Mouse (Mus musculus) embryonic stem cell, embryonic (primary cell): ENCODE measurements around the gene Acap3.

ENCODE experiments used
- CTCF ChIA-PET, 4 experiments: fragments of 300-600 bp in 2 of 4; fragments of 350-600 bp in 2 of 4; sonication (Branson Sonifier 250); formaldehyde crosslinking; loops; one replicate each; lab custom pipeline; 2022; ENCODE audit warnings: inconsistent platforms in 2 of 4; lab: Charles Lee
- POLR2A ChIA-PET, 4 experiments: fragments of 300-600 bp in 2 of 4; fragments of 350-600 bp in 2 of 4; sonication (Branson Sonifier 250); formaldehyde crosslinking; loops; one replicate each; lab custom pipeline; 2022; ENCODE audit warnings: antibody characterized with exemption in 4 of 4, inconsistent platforms in 1 of 4; lab: Charles Lee

The Acap3 gene

DNA sequence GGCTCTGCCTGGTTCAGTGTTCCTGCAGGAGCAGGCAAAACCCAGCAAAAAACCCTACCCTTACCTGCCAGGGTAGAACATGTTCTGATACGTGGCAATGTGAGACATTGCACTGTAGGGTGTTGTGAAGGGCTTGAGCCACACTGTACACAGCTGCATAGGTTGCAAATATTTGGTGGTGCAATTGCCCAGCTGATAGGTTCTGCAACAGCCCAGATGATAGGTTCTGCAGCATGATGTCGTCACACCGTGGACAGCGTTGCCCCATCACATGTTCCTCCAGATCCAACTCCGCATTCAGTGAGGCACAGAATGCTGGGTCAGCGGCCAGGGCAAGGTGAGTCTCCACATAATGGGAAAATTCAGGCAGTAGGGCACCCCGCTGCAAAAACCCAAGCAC, 29.8 kb upstream of the Acap3 start:
- ChIA-PET POLR2A (interaction anchor here in 2 of 4 experiments (0.6 to 1.7 kb wide), 3 partner anchors 8 to 58 kb away, joined by 3 read pairs; no protein-coding TSS in a partner anchor), CTCF (no interaction called here)

DNA sequence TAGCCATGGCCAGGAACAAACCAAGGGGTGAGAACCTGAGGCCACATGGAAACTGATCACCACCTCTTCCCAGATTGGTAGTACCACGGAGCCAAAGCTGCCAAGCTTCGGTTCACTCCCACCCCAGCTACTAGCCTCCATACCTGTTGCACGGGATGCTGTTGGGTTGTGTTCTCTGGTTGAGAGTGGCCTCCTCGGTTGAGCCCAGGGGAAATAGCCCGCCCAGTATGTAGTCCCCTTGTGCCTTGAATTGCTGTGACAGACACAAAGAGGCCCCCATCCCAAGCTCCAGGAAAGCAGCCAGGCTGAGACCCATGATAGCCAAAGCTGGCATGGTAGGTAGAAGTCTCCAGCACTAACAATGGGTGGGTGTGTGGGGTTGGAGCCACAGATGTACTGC, 28.6 kb upstream of the Acap3 start, which contains the start of gene Tas1r3:
Gene Tas1r3 (minus strand): TSS at position 362 of the 400 bp plus-strand sequence.
- ChIA-PET POLR2A (interaction anchor here in 1 of 4 experiments (1.2 to 3.6 kb wide), 2 partner anchors 23 kb away, joined by 6 to 14 read pairs; partner anchors contain the start of gene Mxra8), CTCF (interaction anchor here in 1 of 4 experiments (0.8 kb wide), 1 partner anchor 92 kb away, joined by 3 read pairs; no protein-coding TSS in a partner anchor)

DNA sequence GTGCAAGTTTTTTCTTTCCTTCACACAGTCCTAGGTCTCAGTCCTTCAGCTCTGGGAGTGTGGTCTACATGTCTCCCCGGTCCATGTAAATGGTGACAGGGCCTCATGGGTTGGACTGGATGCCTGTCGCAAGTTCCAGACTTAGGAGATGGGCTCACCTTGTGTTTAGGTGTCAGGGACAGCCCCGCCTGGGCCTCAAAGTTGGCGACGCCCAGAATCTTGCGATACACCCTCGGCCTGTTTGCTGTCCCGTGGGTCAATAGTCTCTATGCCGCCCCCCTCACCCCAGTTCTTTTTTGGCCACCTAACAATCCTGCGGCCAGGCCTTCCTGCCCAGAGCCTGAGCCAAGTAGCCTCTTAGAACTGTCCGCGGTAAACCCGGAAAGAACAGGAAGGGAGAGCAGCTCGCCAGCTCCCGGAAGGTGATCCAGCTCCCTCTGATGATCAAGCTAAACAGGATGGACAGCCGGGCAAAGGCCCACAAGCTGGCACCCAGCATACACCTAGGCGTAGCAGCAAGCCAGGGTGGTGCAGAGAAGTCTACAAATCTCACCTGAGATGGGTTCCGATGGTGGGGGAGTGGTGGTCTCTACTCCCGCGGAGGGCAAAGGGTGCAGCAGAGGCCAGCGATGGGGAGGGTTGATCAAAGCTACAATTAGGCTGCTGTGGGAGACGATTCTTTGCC, 22.9 kb upstream of the Acap3 start:
- ChIA-PET CTCF (interaction anchor here in 2 of 4 experiments (0.5 to 1.7 kb wide), 7 partner anchors 10 to 100 kb away, joined by 3 to 7 read pairs (median 4); no protein-coding TSS in a partner anchor), POLR2A (interaction anchor here in 3 of 4 experiments (0.6 to 3.3 kb wide), 38 partner anchors 8 to 241 kb away, joined by 3 to 16 read pairs (median 4); partner anchors contain the start of genes Ube2j2 (in 2 of the 3), 9430015G10Rik (in 1 of the 3), Acap3 (in 1 of the 3) and Atad3a (in 1 of the 3))

DNA sequence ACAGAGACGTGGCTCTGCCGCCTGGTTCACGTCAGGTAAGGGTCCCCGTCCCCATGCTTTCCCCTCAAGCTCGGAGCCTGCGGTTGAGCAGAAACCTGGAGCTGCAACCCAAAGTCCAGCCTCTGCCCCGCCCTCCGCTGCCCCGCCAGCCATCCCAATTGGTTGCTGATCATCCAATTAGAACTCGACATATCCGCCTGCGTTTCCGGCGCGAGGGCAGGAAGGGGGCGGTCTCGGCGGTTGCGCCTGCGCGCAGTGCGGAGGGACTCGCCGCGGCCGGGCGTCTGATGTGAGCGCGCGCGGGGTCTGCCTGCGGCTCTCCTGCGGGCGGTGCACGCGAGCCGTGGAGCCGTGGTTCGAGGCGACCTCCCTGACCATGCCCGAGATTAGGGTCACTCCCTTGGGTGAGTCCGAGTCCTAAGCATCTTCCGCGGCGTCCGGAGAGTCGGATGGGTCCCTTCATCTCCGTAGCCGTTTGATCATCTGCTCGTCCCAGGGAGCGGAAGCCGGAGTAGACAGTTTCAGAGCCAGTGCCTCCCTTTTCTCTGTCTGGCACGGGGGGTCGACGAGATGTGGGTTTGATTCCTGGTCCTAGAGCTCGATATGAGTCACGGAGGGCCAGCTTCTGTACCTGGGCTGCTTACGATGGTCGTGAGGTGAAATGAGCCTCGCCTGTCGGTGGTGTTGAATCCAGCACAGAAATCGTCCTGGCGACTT, 22.1 kb upstream of the Acap3 start, which contains the start of the genes Cptp and Ints11:
Gene Cptp (minus strand): TSS at position 124 of the 717 bp plus-strand sequence.
Gene Ints11 (plus strand): TSS at position 230 of the 717 bp plus-strand sequence.
- ChIA-PET CTCF (interaction anchor here in 2 of 4 experiments (0.5 to 1.7 kb wide), 7 partner anchors 10 to 99 kb away, joined by 3 to 7 read pairs (median 4); no protein-coding TSS in a partner anchor), POLR2A (interaction anchor here (0.6 to 3.3 kb wide), 44 partner anchors 8 to 332 kb away, joined by 3 to 16 read pairs (median 4); partner anchors contain the start of genes 9430015G10Rik (in 1 of the 4), Acap3 (in 1 of the 4), Atad3a (in 1 of the 4) and Ccnl2 (in 1 of the 4))

DNA sequence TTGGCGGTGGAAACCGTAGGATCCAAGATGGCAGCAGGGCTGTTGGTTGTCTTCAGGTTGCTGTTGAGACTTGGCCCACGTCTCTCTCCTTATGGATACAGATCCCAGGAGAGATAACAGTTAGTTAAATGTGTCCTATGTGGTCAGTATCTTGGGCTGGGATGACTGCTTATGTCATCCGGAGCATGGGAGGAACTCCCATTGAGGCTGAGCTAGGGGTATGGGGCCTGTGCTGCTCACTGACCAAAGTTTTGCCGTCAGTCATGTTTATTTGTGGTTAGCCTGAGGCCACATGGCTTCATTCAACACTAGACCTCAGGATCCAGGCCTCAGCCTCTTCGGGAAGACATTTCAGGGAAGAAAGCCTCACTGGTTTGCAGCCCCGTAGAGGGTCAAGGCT, 20.2 kb upstream of the Acap3 start:
- ChIA-PET POLR2A (interaction anchor here in 2 of 4 experiments (1.1 to 3.3 kb wide), 3 partner anchors 12 to 23 kb away, joined by 3 to 10 read pairs (median 4); no protein-coding TSS in a partner anchor), CTCF (interaction anchor here in 1 of 4 experiments (0.5 kb wide), 1 partner anchor 23 kb away, joined by 3 read pairs; no protein-coding TSS in a partner anchor)

DNA sequence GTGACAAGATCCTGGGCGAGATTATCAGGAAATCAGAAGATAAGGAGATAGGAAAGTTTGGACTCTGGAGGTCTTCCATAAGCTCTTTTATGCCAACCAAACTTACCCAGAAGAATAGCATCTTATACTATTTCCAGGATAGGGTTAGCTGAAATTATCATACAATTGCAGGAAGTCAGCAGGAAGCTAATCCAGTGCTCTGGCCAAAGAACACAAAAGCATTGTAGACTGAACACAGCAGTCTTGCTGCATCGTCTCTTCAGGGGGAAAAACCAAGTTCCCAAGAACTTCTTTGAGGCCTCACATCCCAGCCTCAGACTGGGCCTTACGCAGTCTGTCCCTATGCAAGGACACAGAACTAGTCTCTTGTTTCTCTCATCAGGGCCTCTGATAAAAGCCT, 8.0 kb upstream of the Acap3 start:
- ChIA-PET CTCF (no interaction called here), POLR2A (interaction anchor here in 2 of 4 experiments (0.8 to 2.1 kb wide), 5 partner anchors 8 to 148 kb away, joined by 3 to 6 read pairs (median 3); partner anchors contain the start of genes Acap3 (in 1 of the 2), Cptp (in 1 of the 2), Ints11 (in 1 of the 2) and Pusl1 (in 1 of the 2))

DNA sequence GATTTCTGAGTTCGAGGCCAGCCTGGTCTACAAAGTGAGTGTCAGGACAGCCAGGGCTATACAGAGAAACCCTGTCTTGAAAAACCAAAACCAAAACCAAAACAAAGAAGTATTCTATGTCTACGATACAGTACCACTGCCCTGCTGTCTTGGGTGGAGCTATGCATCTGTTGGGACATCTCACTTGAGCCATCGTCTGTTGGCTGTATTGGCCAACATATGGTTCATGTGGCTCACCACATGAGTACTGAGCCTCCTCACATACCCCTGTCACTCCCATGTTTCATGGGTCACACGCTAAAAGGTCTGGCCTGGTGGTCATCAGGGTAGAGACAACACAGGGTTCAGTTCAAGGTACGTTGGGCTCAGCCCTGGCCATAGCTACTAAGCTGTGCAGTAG, 5.3 kb upstream of the Acap3 start:
- POLR2A ChIA-PET = interaction anchor here in 3 of 4 experiments (0.8 to 3.3 kb wide), 7 partner anchors 9 to 350 kb away, joined by 3 to 14 read pairs (median 3); partner anchors contain the start of genes Cptp (in 1 of the 3), Ints11 (in 1 of the 3) and Tas1r3 (in 1 of the 3)

DNA sequence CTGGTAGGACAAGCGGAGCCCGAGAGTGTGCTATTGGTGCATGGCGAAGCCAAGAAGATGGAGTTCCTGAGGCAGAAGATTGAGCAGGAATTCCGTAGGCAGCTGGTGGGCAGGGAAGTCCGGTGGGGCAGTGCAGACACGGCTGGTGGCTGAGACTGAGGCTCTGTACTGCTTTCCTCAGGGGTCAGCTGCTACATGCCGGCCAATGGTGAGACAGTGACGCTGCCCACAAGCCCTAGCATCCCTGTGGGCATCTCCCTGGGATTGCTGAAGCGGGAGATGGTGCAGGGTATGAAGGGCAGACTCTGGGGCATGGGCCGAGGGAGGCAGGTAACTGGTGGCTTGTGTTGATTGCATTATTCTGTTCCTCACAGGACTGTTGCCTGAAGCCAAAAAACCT, 3.9 kb upstream of the Acap3 start:
- ChIA-PET CTCF (interaction anchor here in 1 of 4 experiments (0.7 kb wide), 1 partner anchor 39 kb away, joined by 3 read pairs; no protein-coding TSS in a partner anchor), POLR2A (interaction anchor here in 2 of 4 experiments (1.1 to 3.3 kb wide), 4 partner anchors 22 to 70 kb away, joined by 3 to 14 read pairs (median 3); partner anchors contain the start of gene Tas1r3 (in 1 of the 2))

More for the DNA sequence above, 5.3 kb upstream of the Acap3 start:
- CTCF ChIA-PET = interaction anchor here in 2 of 4 experiments (1.1 to 1.4 kb wide), 2 partner anchors 9 to 53 kb away, joined by 3 to 4 read pairs; no protein-coding TSS in a partner anchor

DNA sequence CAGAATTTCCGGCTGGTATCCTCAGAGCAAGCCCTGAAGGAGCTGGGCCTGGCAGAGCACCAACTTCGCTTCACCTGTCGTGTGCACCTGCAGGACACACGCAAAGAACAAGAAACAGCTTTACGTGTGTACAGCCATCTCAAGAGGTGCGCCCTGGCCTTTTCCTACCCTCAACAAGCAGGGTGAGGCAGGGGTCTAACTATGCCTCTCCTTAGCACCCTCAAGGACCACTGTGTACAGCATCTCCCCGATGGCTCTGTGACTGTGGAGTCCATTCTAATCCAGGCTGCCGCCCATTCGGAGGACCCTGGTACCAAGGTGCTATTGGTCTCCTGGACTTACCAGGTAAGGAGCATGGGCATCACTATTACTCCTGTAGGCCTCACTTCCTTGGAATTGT, 3.4 kb upstream of the Acap3 start:
- CTCF ChIA-PET = interaction anchor here in 1 of 4 experiments (0.7 kb wide), 1 partner anchor 40 kb away, joined by 3 read pairs; no protein-coding TSS in a partner anchor
- POLR2A ChIA-PET = interaction anchor here in 2 of 4 experiments (0.6 to 1.5 kb wide), 6 partner anchors 19 to 75 kb away, joined by 3 read pairs; partner anchors contain the start of genes Ccnl2 (in 1 of the 2), Cptp (in 1 of the 2) and Ints11 (in 1 of the 2)

DNA sequence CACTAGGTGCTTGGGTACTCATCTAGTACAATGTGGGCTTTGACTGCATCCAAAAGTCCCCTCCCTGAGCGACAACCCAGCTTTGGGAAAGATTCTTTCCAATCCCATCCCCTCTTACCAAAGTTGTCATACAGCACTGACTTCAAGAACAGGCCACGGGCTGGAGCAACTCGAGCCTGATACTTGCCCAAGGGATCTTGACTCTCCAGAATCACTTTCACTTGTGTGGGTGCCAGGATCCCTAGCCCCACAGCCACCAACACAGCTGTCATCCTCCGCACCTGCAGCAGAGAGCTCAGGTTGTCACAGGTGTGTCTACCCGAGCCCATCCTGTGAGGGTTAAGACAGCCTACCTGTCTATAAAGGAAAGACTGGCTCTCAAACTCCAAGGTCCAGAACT, 2.3 kb upstream of the Acap3 start:
- POLR2A ChIA-PET = interaction anchor here in 2 of 4 experiments (0.6 to 1.5 kb wide), 7 partner anchors 9 to 408 kb away, joined by 3 to 4 read pairs (median 3); no protein-coding TSS in a partner anchor
- CTCF ChIA-PET = interaction anchor here in 1 of 4 experiments (0.7 kb wide), 1 partner anchor 15 kb away, joined by 3 read pairs; no protein-coding TSS in a partner anchor

DNA sequence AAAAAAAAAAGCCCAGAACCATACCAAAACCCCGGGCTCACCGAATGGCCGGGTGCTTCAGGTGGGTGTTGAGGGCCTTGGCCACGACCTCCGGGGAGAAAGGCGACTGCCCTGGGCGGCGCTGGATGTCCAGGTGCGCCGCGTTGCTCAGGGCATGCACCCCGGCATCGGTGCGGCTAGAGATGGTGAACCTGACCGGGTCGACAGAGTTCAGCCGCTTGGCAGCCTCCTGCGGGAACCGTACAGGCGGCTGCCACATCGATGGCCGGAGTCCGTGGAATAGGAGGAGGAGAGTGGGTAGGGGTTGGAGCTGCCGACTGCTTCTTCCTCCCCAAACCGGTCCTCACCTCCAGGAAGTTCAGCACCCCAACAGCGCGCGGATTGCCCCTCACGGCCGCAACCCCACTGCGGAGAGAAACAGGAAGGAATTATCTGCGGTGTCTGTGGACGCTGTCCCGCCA, 581 bp upstream of the Acap3 start:
- POLR2A ChIA-PET = interaction anchor here in 3 of 4 experiments (0.6 to 3.4 kb wide), 19 partner anchors 8 to 307 kb away, joined by 3 to 9 read pairs (median 3); partner anchors contain the start of genes Ube2j2 (in 2 of the 3), 9430015G10Rik (in 1 of the 3), Aurkaip1 (in 1 of the 3) and C1qtnf12 (in 1 of the 3)

DNA sequence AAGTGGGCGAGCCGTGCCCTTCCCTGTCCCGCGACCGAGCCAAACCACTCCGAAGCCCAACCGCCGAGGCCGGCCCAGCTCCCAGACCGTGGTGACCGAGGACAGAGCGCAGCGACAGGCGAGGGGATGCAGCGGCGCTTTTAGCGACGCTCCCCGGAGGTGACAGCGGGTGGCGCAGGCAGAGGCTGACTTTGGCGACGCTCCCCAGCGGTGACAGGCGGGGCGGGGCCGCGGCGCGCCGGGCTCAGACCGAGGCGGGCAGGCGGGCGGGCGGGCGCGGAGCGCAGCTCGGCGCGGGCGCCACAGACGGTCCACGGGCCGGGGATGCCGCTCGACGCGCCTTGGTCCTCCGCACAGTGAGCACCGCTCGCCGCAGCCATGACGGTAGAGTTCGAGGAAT, 395 bp downstream of the Acap3 start:
- POLR2A ChIA-PET = interaction anchor here in 3 of 4 experiments (0.6 to 3.4 kb wide), 24 partner anchors 9 to 306 kb away, joined by 3 to 9 read pairs (median 4); partner anchors contain the start of genes Ube2j2 (in 3 of the 3), 9430015G10Rik (in 1 of the 3), Aurkaip1 (in 1 of the 3) and C1qtnf12 (in 1 of the 3)
- CTCF ChIA-PET = interaction anchor here in 3 of 4 experiments (0.6 to 2.8 kb wide), 6 partner anchors 12 to 186 kb away, joined by 3 to 7 read pairs (median 3); no protein-coding TSS in a partner anchor

More for the DNA sequence above, 581 bp upstream of the Acap3 start:
- CTCF ChIA-PET = interaction anchor here in 3 of 4 experiments (0.5 to 1.0 kb wide), 6 partner anchors 9 to 222 kb away, joined by 3 to 4 read pairs (median 3); no protein-coding TSS in a partner anchor

DNA sequence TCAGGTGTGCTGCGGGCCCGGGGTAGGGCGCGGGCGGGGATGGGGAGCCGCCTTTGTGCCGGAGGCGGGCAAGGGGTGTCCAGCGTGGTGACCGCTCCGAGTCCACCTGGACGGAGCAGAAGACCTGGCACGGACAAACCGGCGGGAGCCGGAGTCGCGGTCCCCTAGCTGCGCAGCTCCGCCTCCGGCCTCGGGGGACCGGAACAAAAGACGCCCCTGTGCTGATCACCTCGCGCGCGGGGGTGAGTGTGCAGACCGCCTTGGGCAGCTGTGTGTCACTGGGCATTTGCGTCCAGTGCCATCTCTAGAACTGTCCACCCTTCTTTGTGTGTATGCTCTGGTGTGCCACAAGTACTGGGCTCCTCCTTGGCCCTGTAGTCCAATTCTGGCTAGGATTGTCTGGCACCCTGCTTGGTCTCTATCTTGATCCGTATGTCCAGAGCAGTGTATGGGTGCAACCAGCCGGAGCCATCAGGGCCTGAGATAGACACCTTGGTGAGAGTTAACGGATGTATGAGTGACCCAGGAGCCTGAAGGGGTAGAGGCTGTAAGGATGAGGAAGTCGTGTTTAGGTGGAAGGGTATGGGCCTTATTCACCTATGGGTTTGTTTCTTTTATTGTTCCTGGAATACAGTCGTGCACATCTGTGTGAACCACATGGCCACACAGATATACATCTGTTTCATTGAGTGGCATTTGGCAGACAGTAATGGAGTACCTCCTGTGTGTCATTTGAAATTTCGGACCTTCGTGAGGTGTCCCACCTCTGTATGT, 1.0 kb downstream of the Acap3 start:
- POLR2A ChIA-PET = interaction anchor here in 3 of 4 experiments (0.6 to 3.4 kb wide), 19 partner anchors 8 to 223 kb away, joined by 3 to 9 read pairs (median 4); partner anchors contain the start of genes Ube2j2 (in 2 of the 3), 9430015G10Rik (in 1 of the 3), Aurkaip1 (in 1 of the 3) and Cptp (in 1 of the 3)

DNA sequence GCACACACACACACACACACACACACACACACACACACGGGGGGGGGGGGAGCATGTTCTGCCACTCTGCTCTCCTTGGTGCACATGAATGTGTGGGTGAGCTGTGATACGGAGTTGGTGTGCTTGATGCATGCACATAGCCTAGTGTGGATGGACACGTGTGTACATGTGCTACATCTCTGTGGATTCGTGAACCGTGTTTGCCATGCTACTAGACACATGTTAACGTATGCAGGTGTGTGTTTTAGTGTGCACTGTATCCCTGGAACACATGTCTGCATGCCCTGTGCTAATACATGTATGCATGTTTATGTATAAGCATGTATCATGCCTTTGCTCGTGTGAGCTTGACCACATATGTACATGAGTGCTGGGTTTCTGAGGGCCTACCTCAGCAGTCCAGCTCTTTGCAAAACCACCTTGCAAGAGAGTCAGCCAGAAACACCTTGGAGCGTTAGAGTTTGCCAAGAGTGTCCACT, 1.6 kb downstream of the Acap3 start:
- CTCF ChIA-PET = interaction anchor here in 1 of 4 experiments (1.9 to 2.8 kb wide), 2 partner anchors 59 to 66 kb away, joined by 4 to 7 read pairs; no protein-coding TSS in a partner anchor
- POLR2A ChIA-PET = interaction anchor here in 2 of 4 experiments (0.7 to 4.2 kb wide), 6 partner anchors 13 to 138 kb away, joined by 4 to 31 read pairs (median 7); partner anchors contain the start of genes Cptp (in 2 of the 2), Ints11 (in 2 of the 2) and Ube2j2 (in 1 of the 2)

More for the DNA sequence above, 1.0 kb downstream of the Acap3 start:
- CTCF ChIA-PET = interaction anchor here in 1 of 4 experiments (1.9 to 2.8 kb wide), 2 partner anchors 59 to 67 kb away, joined by 4 to 7 read pairs; no protein-coding TSS in a partner anchor
